Mouse (Mus musculus): ENCODE data around the gene Eda.
"Not testable (repeated sequence)": the region's sequence is repeated elsewhere in the genome, so short reads cannot be mapped to it uniquely, and the experiment has no call there.

The Eda gene

DNA sequence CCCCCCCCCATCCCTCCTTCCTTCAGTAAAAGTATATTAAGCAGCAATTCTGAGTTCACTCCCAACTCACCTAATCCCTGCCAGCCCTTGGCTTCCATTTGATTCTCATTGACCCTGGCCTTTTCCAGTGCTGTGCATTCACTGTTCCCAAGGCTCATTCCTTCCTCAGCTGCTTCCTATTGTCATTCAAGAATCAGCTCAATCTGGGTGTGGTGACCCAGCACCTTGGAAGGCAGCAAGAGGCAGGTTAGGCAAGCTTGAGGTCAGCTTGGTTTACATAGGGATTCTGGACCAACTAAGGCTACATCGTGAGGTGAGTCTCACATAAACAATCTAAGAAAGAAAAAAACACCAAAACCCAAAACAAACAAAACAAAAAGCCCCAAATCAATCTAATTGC, 433.8 kb downstream of the Eda start:
- no peak for DNase-seq (ENCODE audit: low read depth, low spot score)

DNA sequence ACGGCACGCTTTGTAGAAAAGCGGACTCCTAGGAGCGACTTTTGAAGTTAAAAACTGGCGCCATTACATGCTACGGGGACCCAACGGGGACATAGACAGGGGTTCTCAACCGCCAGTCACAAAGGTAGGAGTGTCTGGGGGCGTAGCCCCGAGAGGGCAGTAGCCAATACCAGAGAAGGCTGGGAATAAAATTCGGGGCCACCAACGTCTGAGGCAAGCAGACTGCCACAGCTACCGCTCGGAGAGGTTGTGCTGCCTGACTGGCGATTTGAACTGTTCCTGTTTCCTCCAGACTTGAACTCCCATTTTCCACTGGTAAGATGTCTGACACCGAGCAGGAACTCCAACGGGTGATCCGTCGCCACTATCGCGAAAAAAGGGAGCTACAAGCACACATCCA, 453.3 kb downstream of the Eda start, which contains the start of gene Otud6a:
Otud6a (plus strand) TSS at position 321 of the 400 bp plus-strand sequence.
- DNase-seq (ENCODE audit: low read depth, low spot score), result no peak

- DNase-seq (ENCODE audit: low read depth, low spot score), result no peak
Measured at GRCm38 (mm10) chrX:100432311-100432710, 456.9 kb downstream of the Eda start.

DNA sequence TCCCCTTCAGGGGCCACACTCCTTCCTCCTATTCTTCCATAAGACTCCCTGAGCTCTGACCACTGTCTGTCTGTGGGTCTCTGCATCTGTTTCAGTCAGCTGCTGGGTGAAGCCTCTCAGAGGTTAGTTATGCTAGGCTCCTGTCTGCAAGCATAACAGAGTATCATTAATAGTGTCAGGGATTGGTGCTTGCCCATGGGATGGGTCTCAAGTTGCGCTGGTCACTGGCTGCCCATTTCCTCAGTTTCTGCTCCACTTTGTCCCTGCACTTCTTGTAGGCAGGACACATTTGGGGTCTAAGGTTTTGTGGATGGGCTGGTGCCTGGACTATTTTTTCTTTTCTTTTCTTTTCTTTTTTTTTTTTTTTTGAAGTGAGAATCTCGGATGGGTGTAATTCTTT, 467.2 kb downstream of the Eda start, which contains the start of gene Awat2:
Awat2 (minus strand) TSS at position 101 of the 400 bp plus-strand sequence.
- not testable (repeated sequence) for DNase-seq (ENCODE audit: low read depth, low spot score)

DNA sequence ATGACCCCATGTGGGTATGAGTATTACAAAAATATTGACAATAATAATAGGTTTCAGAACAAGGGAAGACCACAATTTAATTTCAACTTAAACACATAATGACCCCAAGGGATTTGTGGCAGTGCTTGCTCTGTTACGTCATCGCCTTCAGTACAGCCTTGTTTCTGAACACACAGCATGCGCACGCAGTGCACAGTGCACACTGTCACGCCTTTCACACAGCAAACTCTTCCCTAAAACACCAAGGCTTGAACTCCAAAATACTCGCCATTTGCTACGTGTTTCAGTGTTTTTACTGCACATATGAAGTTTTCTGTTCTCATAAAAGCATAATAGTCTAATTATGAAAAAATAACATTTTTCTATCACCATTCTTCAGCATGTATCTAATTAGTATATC, 468.1 kb downstream of the Eda start:
- DNase-seq (ENCODE audit: low read depth, low spot score), result peak; percentile 2
